Mouse (Mus musculus) Muller cell, postnatal 12 days (primary cell): ENCODE measurements around the gene Dnah2.

Source experiments
- DNase-seq: peaks from one replicate; pipeline ENCODE4 v3.0.0-alpha.2; 2015; ENCODE audit errors: inconsistent ontology term

Gene Dnah2

DNA sequence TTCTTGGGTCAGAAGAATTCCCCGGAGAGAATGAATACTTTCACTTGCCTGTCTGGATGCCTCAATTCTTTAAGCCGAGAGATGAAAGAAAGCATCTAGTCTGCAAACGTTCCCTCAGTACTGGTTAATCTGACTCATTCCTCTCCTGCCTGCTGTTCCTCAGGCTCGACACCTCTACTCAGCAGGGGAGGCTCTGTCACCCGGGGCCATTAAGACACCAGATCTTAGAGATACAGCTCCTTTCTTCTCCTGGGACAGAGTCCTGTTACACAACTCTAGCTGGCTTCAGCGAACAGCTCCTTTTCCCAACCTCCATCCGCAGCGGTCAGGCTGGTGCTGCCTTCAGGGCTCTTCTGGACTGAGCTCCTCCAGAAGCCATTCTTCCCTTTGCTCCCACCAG lies 77.4 kb downstream of the Dnah2 start:
- peak; percentile 77 for DNase-seq

- no peak for DNase-seq
Observed at GRCm38 (mm10) chr11:69469301-69469700, 79.6 kb downstream of the Dnah2 start.

DNA sequence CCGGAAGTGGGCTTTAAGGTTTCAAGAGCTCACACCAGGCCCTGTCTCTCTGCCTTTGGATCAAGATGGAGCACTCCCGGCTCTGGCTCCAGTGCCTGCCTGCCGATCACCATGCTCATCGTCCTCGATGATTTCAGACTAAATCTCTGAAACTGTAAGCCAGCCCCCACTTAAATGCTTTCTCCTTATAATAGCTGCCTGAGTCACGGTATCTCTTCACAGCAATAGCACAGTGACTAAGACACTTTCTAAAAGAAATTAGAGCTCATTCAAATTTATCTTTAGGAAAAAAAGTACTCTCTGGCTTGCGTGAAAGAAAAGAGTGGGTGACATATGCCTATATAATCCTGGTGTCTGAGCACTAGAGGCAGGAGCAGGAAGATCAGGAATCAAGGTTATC lies 84.9 kb downstream of the Dnah2 start:
- no peak for DNase-seq

DNA sequence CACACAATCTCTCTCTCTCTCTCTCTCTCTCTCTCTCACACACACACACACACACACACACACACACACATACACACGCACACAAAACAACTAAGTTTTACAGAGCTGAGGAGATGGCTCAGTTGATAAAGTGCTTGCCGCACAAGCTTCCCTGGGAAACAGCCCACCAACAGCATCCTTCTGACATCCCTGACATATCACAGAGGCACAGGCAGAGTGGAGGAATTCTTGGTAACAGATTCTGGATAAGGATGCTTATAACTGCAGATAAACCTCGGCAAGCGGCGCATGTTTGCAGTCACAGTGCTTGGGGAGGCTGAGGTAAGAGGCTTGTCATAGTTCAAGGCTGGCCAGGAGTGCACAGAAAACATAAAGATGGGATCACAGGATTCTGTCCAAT lies 87.3 kb downstream of the Dnah2 start:
- no peak for DNase-seq

DNA sequence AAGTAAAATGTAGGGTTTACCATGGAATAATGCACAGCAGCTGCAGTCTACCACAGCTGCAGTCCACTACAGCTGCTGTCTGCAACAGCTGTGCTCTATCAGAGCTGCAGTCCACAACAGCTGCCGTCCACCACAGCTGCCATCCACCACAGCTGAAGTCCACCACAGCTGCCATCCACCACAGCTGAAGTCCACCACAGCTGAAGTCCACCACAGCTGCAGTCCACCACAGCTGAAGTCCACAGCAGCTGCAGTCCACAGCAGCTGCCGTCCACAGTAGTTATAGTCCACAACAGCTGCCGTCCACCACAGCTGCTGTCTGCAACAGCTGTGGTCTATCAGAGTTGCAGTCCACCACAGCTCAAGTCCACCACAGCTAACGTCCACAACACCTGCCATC lies 89.0 kb downstream of the Dnah2 start:
- DNase-seq: no peak

DNA sequence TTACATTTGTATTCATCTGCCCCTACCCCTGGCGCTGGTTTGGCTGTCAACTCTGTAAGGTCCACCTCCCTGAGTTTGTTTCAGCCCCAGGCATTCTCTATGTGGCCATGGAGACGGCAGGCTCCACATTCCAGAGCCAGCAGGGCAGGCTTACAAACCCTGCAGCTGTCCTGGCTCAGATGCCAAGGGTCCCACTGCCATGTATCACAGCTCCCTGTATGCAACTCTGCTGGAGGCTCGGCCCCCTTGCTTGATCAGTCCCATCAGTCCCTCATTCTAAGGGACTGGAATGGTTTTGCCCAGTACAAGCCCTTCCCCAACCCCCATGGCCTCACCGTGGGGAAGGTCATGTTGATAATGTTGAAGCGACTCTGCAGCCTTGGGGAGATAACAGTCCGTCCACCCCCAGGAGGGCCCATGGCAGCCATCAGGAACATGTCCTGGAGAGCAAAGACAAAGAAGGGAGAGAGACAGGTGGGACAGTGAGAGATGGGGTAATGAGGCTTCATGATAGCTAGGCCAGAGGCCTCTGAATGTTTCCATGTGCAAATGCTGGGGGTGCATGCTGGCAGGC lies 91.8 kb downstream of the Dnah2 start:
- DNase-seq: peak; percentile 79

- DNase-seq: no peak
Observed at GRCm38 (mm10) chr11:69452114-69452867, 96.6 kb downstream of the Dnah2 start.

- DNase-seq: no peak
Observed at GRCm38 (mm10) chr11:69447299-69447698, 101.6 kb downstream of the Dnah2 start.

GRCm38 (mm10) chr11:69443328-69443727 lies 105.6 kb downstream of the Dnah2 start:
- peak; percentile 59 for DNase-seq

GRCm38 (mm10) chr11:69437291-69437690 lies 111.6 kb downstream of the Dnah2 start:
- DNase-seq: no peak

- DNase-seq: no peak
Observed at GRCm38 (mm10) chr11:69433189-69433588, 115.7 kb downstream of the Dnah2 start.

DNA sequence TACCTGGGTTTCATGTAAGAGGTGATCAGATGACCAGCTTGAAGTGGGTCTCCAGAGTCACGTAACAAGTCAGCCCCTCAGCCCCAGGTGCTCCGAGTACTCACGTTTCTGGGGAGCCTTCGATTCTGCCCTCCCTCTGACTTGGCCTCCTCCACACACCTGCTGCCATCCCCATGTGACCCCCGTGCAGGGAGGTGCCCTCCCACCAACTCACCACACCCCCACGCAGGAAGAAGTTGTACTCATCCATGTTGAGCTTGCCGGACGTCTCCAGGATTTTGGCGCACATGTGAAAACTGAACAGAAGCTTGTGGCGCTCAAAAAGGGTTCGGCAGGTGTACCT lies 116.3 kb downstream of the Dnah2 start:
- DNase-seq: no peak

DNA sequence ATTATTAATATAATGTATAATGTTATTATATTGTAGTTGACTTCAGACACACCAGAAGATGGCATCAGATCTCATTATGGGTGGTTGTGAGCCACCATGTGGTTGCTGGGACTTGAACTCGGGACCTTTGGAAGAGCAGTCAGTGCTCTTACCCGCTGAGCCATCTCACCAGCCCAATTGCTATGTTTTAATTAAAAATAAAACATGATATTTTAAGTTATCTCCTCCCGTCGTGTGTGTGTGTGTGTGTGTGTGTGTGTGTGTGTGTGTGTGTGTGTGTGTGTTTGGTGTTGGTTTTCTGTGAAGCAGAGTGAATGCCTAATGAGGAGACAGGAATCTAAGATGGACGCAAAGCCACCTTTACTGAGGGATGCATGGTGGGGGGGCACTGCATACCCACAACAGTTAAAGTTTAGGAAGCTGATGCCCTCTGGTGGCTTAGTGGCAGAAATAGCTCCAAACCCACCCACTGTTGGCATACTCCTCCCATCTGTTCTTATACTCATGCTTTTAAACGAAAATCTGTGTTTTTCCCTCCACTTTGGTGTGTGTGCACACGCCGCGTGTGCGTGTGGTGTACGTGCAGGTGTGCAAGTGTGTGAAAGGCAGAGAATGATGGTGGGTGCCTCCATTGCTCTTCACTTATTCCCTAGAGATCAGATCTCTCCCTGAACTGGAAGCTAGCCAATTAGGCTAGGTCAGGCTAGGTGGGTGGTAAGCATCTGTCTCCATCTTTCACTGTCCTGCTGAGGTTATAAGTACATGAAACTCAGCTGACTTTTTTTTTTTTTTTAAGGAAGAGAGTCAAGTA lies 116.9 kb downstream of the Dnah2 start:
- DNase-seq: peak; percentile 88

- no peak for DNase-seq
Observed at GRCm38 (mm10) chr11:69430631-69431030, 118.3 kb downstream of the Dnah2 start.

GRCm38 (mm10) chr11:69429313-69429712 lies 119.6 kb downstream of the Dnah2 start:
- DNase-seq: no peak

DNA sequence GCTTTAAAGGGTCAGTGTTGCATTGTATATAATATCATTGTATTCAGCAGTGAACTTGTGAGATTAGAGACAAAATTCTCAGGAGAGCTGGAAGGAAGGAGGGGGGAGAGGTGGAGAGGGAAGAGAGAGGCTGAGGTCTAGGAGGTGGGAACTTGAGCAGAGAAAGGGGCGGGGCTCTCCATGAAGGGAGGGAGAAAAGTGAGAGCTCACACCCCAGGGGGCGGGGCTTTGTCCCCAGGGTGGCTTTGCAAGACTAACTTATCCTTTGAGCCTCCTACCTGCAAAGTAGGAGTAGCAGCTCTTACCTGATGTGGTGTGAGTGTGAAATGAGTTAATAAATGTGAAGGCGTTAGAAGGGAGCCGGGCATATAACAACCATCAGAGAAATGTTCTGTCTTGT lies 120.2 kb downstream of the Dnah2 start:
- DNase-seq: no peak

- DNase-seq: no peak
Observed at GRCm38 (mm10) chr11:69426246-69426645, 122.7 kb downstream of the Dnah2 start.

DNA sequence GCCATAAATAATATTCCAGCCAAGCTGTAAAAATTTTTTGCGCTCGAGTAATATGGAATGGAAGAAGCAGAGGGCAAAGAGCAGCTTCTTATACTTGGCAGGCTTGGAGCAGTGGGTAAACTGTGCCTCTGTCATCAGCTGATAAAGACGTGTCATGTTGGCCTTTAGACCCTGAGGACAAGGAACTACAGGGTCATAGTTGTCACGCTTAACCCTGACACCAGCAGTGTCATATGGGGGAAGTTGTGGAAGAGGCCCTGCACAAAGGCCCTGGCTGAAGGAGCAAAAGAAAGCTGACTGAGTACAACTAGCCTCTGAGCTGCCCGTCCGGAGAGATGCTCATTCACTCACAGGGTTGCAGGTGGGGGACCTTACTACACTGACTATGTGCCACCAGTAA lies 125.0 kb downstream of the Dnah2 start:
- no peak for DNase-seq

DNA sequence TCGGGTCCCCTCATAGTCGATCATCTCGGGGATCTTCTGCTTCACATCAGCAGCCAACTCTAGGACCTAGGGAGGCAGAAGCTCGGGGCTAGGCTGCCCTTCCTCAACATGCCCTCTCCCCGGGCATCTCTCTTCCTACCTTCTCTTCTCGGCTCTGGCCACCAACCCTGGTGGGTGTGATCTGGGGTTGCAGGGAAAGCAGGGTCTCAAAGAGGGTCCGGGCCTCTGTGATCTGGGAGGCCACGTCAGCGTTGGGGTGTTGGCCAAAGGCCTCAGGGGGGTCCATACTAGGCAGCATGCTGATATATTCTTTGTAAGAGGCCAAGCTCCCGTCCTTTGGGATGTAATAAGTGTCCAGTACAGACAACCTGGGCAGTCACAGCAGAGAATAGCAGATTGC lies 126.1 kb downstream of the Dnah2 start:
- DNase-seq: no peak

DNA sequence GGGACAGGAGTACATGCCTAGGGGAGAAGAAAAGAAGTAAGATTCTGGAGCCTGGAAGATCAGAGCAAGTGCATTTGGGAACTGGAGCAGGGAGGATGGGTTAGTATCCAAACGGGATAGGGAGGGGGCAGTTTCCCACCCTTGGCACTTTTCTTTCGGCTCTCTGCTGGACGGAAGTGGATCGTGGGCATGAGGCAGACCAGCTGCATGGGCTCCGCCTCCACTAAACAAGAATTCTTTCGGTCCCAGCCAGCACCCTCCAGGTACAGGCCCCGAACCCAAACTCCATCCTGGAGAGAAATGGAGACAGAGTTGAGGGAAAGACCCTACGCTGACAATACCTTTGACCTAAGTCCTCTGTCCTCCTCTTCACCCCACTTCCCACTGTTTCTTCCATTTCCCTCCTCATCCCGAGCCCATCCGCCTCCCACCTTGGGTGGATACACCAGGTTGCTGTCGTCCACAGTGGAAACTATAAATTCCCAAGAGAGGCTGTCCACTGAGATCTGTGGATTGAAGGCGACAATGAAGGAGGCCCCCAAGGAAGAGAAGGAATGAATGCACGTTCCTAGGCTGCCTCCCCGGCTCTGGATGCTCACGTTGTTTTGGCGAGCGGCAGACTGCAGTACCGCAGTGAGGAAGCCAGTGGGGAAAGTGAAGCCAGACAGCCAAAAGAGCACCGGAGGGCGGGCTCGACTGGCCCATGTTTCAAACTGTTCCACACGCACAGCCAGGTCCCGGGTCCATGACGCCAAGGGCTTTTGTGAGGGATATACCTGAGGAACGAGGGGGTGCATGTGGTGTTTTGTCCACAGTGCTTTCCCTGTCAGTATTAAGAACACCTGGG lies 127.6 kb downstream of the Dnah2 start:
- no peak for DNase-seq

DNA sequence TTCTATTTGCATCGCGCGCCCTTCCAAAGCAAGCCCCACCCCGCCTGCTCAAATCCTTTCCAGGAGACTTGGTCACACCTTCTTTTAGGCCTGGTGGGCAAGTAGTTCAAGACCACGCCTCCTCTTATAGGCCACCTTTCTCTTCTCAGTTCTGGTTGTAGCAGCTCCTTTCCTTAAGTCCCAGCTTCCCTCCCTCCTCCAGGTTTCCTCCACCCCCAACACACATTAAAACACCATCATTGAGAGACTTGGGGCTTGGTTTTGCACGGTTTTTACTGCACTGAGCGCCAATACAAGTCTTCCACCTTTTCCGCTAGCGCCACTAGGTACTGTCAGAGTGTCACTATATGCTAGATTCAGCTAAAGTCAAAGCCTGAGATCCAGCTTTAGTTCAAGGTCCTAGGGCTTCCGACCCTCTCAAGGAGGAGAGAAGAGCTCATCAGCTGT lies 128.3 kb downstream of the Dnah2 start:
- DNase-seq: no peak
